Mouse (Mus musculus): ENCODE measurements at regions not wholly inside any gene's neighbourhood (a gene's known extent, or its start where the extent isn't known, plus 50 kb on each side); places are given as distances from the start of the nearest gene placed in this dataset.

DNA sequence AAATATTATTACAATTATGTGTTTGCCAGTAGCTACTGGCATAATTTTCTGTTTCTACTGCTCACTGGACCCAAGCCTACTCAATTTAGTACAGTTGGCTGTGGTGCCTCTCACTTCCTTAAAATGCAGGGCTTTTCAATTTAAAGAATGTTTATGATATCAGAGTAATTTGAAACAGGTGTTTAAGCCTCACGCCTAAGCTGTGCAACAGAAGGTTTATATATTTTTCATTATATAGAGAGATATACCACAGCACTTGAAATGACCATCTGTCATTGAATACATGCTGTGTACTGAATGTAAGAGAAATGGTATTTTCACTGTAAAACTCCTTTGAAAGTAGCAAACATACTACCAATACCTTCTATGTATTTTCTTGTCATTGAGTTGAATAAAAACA lies 376.8 kb downstream of the Otol1 start:
- no peaks in the 10 kb centered on the region for H3K9me3 ChIP-seq (ENCODE audit: low read length)
- no peaks in the 10 kb centered on the region for H3K4me1 ChIP-seq (ENCODE audit: insufficient read depth, low read length)
- ATAC-seq (ENCODE audit: low FRiP score, low TSS enrichment), result no peak
- no peak overlapping the region for H3K9ac ChIP-seq (replicated peaks; ENCODE audit: low read length)
- no peak overlapping the region for H3K4me3 ChIP-seq (ENCODE audit: low read length)
- H3K27ac ChIP-seq (ENCODE audit: low read length), result no peak overlapping the region
- H3K27me3 ChIP-seq (ENCODE audit: insufficient read depth, low read length), result no peaks in the 10 kb centered on the region
- no peak overlapping the region for H3K4me2 ChIP-seq (replicated peaks; ENCODE audit: low read depth, low read length)
- WGBS, result 67% methylated on average over 1 of the region's 1 CpGs
- H3K36me3 ChIP-seq (ENCODE audit: insufficient read depth, low read length), result no peaks in the 10 kb centered on the region

DNA sequence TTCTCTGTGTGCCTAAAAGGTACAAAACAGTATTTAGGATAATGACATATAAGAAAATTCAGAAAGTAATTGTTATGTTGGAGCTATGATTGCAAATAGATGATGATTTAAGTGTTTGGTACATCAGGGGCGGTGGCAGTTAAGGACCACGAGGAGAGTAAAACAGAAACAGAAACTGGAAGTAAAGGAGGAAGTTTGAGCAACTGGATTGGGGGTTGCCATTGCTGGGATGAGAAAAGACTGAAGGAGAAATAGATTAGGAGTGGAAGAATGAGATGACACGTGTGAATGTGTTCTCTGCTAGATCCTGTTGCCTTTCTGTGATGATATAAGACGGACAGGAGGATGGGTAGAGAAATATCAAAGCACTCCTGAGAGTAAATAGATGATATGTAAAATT lies 378.5 kb downstream of the Otol1 start:
- 82% methylated on average over 4 of the region's 4 CpGs for WGBS
- H3K4me1 ChIP-seq (ENCODE audit: insufficient read depth, low read length), result no peaks in the 10 kb centered on the region

GRCm38 (mm10) chr3:70401187-70401586 lies 393.8 kb downstream of the Otol1 start:
- H3K4me1 ChIP-seq (ENCODE audit: insufficient read depth, low read length), result no peaks in the 10 kb centered on the region
- no peak for ATAC-seq (ENCODE audit: low FRiP score, low TSS enrichment)
- WGBS, result 59% methylated on average over 2 of the region's 2 CpGs
- no peak overlapping the region for H3K9ac ChIP-seq (replicated peaks; ENCODE audit: low read length)
- no peaks in the 10 kb centered on the region for H3K36me3 ChIP-seq (ENCODE audit: insufficient read depth, low read length)
- no peak overlapping the region for H3K27ac ChIP-seq (ENCODE audit: low read length)
- no peak overlapping the region for H3K4me2 ChIP-seq (replicated peaks; ENCODE audit: low read depth, low read length)
- no peaks in the 10 kb centered on the region for H3K9me3 ChIP-seq (ENCODE audit: low read length)
- no peak overlapping the region for H3K4me3 ChIP-seq (ENCODE audit: low read length)
- no peaks in the 10 kb centered on the region for H3K27me3 ChIP-seq (ENCODE audit: insufficient read depth, low read length)

More for the DNA sequence above, 378.5 kb downstream of the Otol1 start:
- H3K9ac ChIP-seq (replicated peaks; ENCODE audit: low read length), result no peak overlapping the region
- no peaks in the 10 kb centered on the region for H3K9me3 ChIP-seq (ENCODE audit: low read length)
- no peaks in the 10 kb centered on the region for H3K36me3 ChIP-seq (ENCODE audit: insufficient read depth, low read length)
- no peak overlapping the region for H3K27ac ChIP-seq (ENCODE audit: low read length)
- H3K4me2 ChIP-seq (replicated peaks; ENCODE audit: low read depth, low read length), result no peak overlapping the region
- no peak overlapping the region for H3K4me3 ChIP-seq (ENCODE audit: low read length)
- ATAC-seq (ENCODE audit: low FRiP score, low TSS enrichment), result no peak
- H3K27me3 ChIP-seq (ENCODE audit: insufficient read depth, low read length), result no peaks in the 10 kb centered on the region

- no peaks in the 10 kb centered on the region for H3K36me3 ChIP-seq (ENCODE audit: insufficient read depth, low read length)
- ATAC-seq (ENCODE audit: low FRiP score, low TSS enrichment), result no peak
- no peaks in the 10 kb centered on the region for H3K9me3 ChIP-seq (ENCODE audit: low read length)
- no peak overlapping the region for H3K27ac ChIP-seq (ENCODE audit: low read length)
- H3K4me3 ChIP-seq (ENCODE audit: low read length), result no peak overlapping the region
- H3K4me1 ChIP-seq (ENCODE audit: insufficient read depth, low read length), result no peaks in the 10 kb centered on the region
- no peaks in the 10 kb centered on the region for H3K27me3 ChIP-seq (ENCODE audit: insufficient read depth, low read length)
- WGBS, result 73% methylated on average over 1 of the region's 1 CpGs
- H3K4me2 ChIP-seq (replicated peaks; ENCODE audit: low read depth, low read length), result no peak overlapping the region
- no peak overlapping the region for H3K9ac ChIP-seq (replicated peaks; ENCODE audit: low read length)
Measured at GRCm38 (mm10) chr3:70406571-70406970, 399.2 kb downstream of the Otol1 start.

- Histone ChIP-seq H3K27ac (ENCODE audit: low read length) (no peak overlapping the region), H3K4me2 (replicated peaks; ENCODE audit: low read depth, low read length) (no peak overlapping the region), H3K4me3 (ENCODE audit: low read length) (no peak overlapping the region), H3K27me3 (ENCODE audit: insufficient read depth, low read length) (no peaks in the 10 kb centered on the region), H3K36me3 (ENCODE audit: insufficient read depth, low read length) (no peaks in the 10 kb centered on the region), H3K9ac (replicated peaks; ENCODE audit: low read length) (no peak overlapping the region), H3K4me1 (ENCODE audit: insufficient read depth, low read length) (no peaks in the 10 kb centered on the region), H3K9me3 (ENCODE audit: low read length) (no peaks in the 10 kb centered on the region)
- WGBS, result 25% methylated on average over 4 of the region's 4 CpGs
- no peak for ATAC-seq (ENCODE audit: low FRiP score, low TSS enrichment)
Measured at GRCm38 (mm10) chr3:70418273-70418672, 410.9 kb downstream of the Otol1 start.

- Histone ChIP-seq H3K9ac (replicated peaks; ENCODE audit: low read length) (no peak overlapping the region), H3K27ac (ENCODE audit: low read length) (no peak overlapping the region), H3K4me1 (ENCODE audit: insufficient read depth, low read length) (no peaks in the 10 kb centered on the region), H3K36me3 (ENCODE audit: insufficient read depth, low read length) (no peaks in the 10 kb centered on the region), H3K4me3 (ENCODE audit: low read length) (no peak overlapping the region), H3K9me3 (ENCODE audit: low read length) (no peaks in the 10 kb centered on the region), H3K4me2 (replicated peaks; ENCODE audit: low read depth, low read length) (no peak overlapping the region), H3K27me3 (ENCODE audit: insufficient read depth, low read length) (no peaks in the 10 kb centered on the region)
- ATAC-seq (ENCODE audit: low FRiP score, low TSS enrichment), result no peak
- 93% methylated on average over 1 of the region's 1 CpGs for WGBS
Measured at GRCm38 (mm10) chr3:70422016-70422415, 414.6 kb downstream of the Otol1 start.

- ATAC-seq (ENCODE audit: low FRiP score, low TSS enrichment), result no peak
- H3K9ac ChIP-seq (replicated peaks; ENCODE audit: low read length), result no peak overlapping the region
- H3K4me2 ChIP-seq (replicated peaks; ENCODE audit: low read depth, low read length), result no peak overlapping the region
- H3K4me1 ChIP-seq (ENCODE audit: insufficient read depth, low read length), result no peaks in the 10 kb centered on the region
- H3K36me3 ChIP-seq (ENCODE audit: insufficient read depth, low read length), result no peaks in the 10 kb centered on the region
- WGBS, result 34% methylated on average over 3 of the region's 3 CpGs
- no peak overlapping the region for H3K4me3 ChIP-seq (ENCODE audit: low read length)
- H3K27me3 ChIP-seq (ENCODE audit: insufficient read depth, low read length), result no peaks in the 10 kb centered on the region
- no peaks in the 10 kb centered on the region for H3K9me3 ChIP-seq (ENCODE audit: low read length)
- H3K27ac ChIP-seq (ENCODE audit: low read length), result no peak overlapping the region
Measured at GRCm38 (mm10) chr3:70422669-70423068, 415.3 kb downstream of the Otol1 start.

DNA sequence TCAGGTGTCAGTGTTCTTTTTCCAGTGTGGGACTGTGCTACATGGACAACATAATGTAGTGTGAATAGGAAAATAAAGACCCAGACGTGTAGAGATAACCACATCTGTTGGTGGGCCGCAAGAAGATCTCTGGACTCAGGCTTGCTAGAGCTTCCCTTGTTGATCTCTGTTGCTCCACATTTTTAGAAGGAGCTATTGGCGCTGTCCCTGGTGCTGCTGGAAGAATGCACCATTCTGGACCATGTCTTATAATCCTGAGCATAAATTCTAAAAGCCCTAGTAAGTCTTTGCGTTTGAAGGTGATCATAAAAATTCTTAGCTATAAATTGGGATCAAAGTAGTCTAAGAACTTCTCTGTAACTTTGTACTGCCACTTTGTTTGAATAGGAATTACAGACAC lies 429.3 kb downstream of the Otol1 start:
- Histone ChIP-seq H3K27me3 (ENCODE audit: insufficient read depth, low read length) (no peaks in the 10 kb centered on the region), H3K9me3 (ENCODE audit: low read length) (no peaks in the 10 kb centered on the region), H3K4me1 (ENCODE audit: insufficient read depth, low read length) (no peaks in the 10 kb centered on the region), H3K4me3 (ENCODE audit: low read length) (no peak overlapping the region), H3K4me2 (replicated peaks; ENCODE audit: low read depth, low read length) (no peak overlapping the region), H3K36me3 (ENCODE audit: insufficient read depth, low read length) (no peaks in the 10 kb centered on the region), H3K9ac (replicated peaks; ENCODE audit: low read length) (no peak overlapping the region), H3K27ac (ENCODE audit: low read length) (no peak overlapping the region)
- WGBS, result 67% methylated on average over 4 of the region's 4 CpGs
- no peak for ATAC-seq (ENCODE audit: low FRiP score, low TSS enrichment)

GRCm38 (mm10) chr3:70457181-70457847 lies 449.9 kb downstream of the Otol1 start:
- ATAC-seq (ENCODE audit: low FRiP score, low TSS enrichment), result no peak
- Histone ChIP-seq H3K4me3 (ENCODE audit: low read length) (no peak overlapping the region), H3K4me1 (ENCODE audit: insufficient read depth, low read length) (no peaks in the 10 kb centered on the region), H3K36me3 (ENCODE audit: insufficient read depth, low read length) (no peaks in the 10 kb centered on the region), H3K9me3 (ENCODE audit: low read length) (no peaks in the 10 kb centered on the region), H3K27ac (ENCODE audit: low read length) (no peak overlapping the region), H3K9ac (replicated peaks; ENCODE audit: low read length) (no peak overlapping the region), H3K4me2 (replicated peaks; ENCODE audit: low read depth, low read length) (no peak overlapping the region), H3K27me3 (ENCODE audit: insufficient read depth, low read length) (no peaks in the 10 kb centered on the region)
- 53% methylated on average over 2 of the region's 2 CpGs for WGBS

GRCm38 (mm10) chr3:70460811-70461210 lies 453.4 kb downstream of the Otol1 start:
- 33% methylated on average over 2 of the region's 2 CpGs for whole genome bisulfite sequencing
- H3K4me1 ChIP-seq (ENCODE audit: insufficient read depth, low read length), result no peaks in the 10 kb centered on the region
- H3K4me3 ChIP-seq (ENCODE audit: low read length), result no peak overlapping the region
- no peaks in the 10 kb centered on the region for H3K27me3 ChIP-seq (ENCODE audit: insufficient read depth, low read length)
- H3K36me3 ChIP-seq (ENCODE audit: insufficient read depth, low read length), result no peaks in the 10 kb centered on the region
- no peak overlapping the region for H3K27ac ChIP-seq (ENCODE audit: low read length)
- no peaks in the 10 kb centered on the region for H3K9me3 ChIP-seq (ENCODE audit: low read length)
- no peak overlapping the region for H3K9ac ChIP-seq (replicated peaks; ENCODE audit: low read length)
- no peak for ATAC-seq (ENCODE audit: low FRiP score, low TSS enrichment)
- no peak overlapping the region for H3K4me2 ChIP-seq (replicated peaks; ENCODE audit: low read depth, low read length)

Measured in kidney, embryonic 16.5 days (tissue).